Mouse (Mus musculus) midbrain, embryonic 11.5 days (tissue): ENCODE results near the gene Fras1. TPM values are rescaled to one million over a fixed set of nuclear protein-coding genes. Genes with fewer than 3 reads are reported as not detected.

Source experiments
- ATAC-seq: fragments of 200-750 bp; cut with Nextera tagmentation; 2 replicates; pipeline ENCODE4 v1.8.0; 2017; ENCODE audit warnings: moderate TSS enrichment, moderate library complexity; ENCODE audit not compliant: low FRiP score
- DNase-seq: peaks from one replicate; pipeline ENCODE4 v3.0.0; 2015; ENCODE audit warnings: low spot score; ENCODE audit errors: missing footprints
- H3K27ac ChIP-seq: fragments of 300-500 bp; sonication (generic); 2 replicates; pipeline ENCODE4 v1.5.1; 2014; ENCODE audit warnings: low read depth, low read length
- H3K27me3 ChIP-seq: fragments of 300-500 bp; sonication (generic); 2 replicates; pipeline ENCODE4 v1.6.1; 2014; ENCODE audit warnings: mild to moderate bottlenecking, low read length, moderate library complexity, mixed read lengths; ENCODE audit not compliant: control insufficient read depth, insufficient read depth
- H3K36me3 ChIP-seq: fragments of 300-500 bp; sonication (generic); 2 replicates; pipeline ENCODE4 v1.6.1; 2014; ENCODE audit warnings: mild to moderate bottlenecking, low read length, moderate library complexity, mixed read lengths; ENCODE audit not compliant: control insufficient read depth, insufficient read depth
- H3K4me1 ChIP-seq: fragments of 300-500 bp; sonication (generic); 2 replicates; pipeline ENCODE4 v1.6.1; 2014; ENCODE audit warnings: low read length; ENCODE audit not compliant: control insufficient read depth, insufficient read depth
- H3K4me2 ChIP-seq: fragments of 300-500 bp; sonication (generic); 2 replicates; pipeline ENCODE4 v1.6.1; 2014; ENCODE audit warnings: mild to moderate bottlenecking, moderate library complexity
- H3K4me3 ChIP-seq: fragments of 300-500 bp; sonication (generic); 2 replicates; pipeline ENCODE4 v1.5.1; 2014; ENCODE audit warnings: low read depth, low read length
- H3K9ac ChIP-seq: fragments of 300-500 bp; sonication (generic); 2 replicates; pipeline ENCODE4 v1.6.1; 2014; ENCODE audit warnings: low read length
- H3K9me3 ChIP-seq: fragments of 300-500 bp; sonication (generic); 2 replicates; pipeline ENCODE4 v1.6.1; 2016; ENCODE audit warnings: low read length; ENCODE audit not compliant: control insufficient read depth
- WGBS: fragments of 180-500 bp; shearing (Covaris S2); extraction: QIAGEN DNeasy Blood & Tissue Kit; methylation state at CpG from one replicate; pipeline ENCODE4 v1.1.7; 2014; 5-methylcytosine and 5-hydroxymethylcytosine counted together
- polyA plus RNA-seq: library from polyadenylated mRNA; unstranded; fragments of >200 nt; fragmentation: Nextera tagmentation; extraction: Ambion mirVana; gene quantifications from 2 replicates; pipeline ENCODE4 v1.2.1, GENCODE M21; 2014

Fras1 gene
- polyA plus RNA-seq, 1 experiment from 2014 or later, result 6.2 TPM

DNA sequence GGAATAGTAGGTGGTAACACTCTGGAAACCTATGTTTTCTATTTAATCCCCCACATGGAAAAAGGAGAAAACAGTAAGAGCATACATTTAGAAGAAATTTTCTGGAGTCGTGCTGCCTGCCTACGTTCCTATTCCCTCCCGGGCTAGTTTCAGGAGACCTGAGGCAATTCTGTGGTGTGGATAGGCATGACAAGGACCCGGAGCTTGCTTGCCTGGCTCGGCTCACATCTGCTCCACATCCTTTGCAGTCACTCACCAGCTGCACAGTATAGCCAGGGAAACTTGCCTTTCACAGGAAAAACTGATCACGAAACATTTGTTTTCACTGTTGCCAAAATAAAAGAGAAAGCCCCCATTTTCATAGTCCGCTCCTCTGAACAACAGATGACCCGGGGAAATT, 325.2 kb downstream of the Fras1 start:
- WGBS, result 89% methylated on average over 8 of the region's 8 CpGs
- peaks cover 7% of the 10 kb centered on the region for H3K4me1 ChIP-seq
- no peaks in the 10 kb centered on the region for H3K27me3 ChIP-seq
- no peaks in the 10 kb centered on the region for H3K9me3 ChIP-seq
- no peak overlapping the region for H3K27ac ChIP-seq
- DNase-seq, result no peak
- no peak overlapping the region for H3K4me3 ChIP-seq
- no peak for ATAC-seq
- H3K36me3 ChIP-seq, result no peaks in the 10 kb centered on the region
- H3K9ac ChIP-seq, result no peak overlapping the region
- no peak overlapping the region for H3K4me2 ChIP-seq

GRCm38 (mm10) chr5:96702706-96703625, 329.2 kb downstream of the Fras1 start:
- no peak overlapping the region for H3K4me2 ChIP-seq
- H3K27me3 ChIP-seq, result no peaks in the 10 kb centered on the region
- H3K4me1 ChIP-seq, result peaks cover 7% of the 10 kb centered on the region
- no peaks in the 10 kb centered on the region for H3K9me3 ChIP-seq
- no peak overlapping the region for H3K4me3 ChIP-seq
- ATAC-seq (peak; percentile 88), DNase-seq (no peak)
- 58% methylated on average over 22 of the region's 22 CpGs for WGBS
- no peak overlapping the region for H3K9ac ChIP-seq
- H3K36me3 ChIP-seq, result no peaks in the 10 kb centered on the region
- H3K27ac ChIP-seq, result peak overlapping the region; percentile 25

DNA sequence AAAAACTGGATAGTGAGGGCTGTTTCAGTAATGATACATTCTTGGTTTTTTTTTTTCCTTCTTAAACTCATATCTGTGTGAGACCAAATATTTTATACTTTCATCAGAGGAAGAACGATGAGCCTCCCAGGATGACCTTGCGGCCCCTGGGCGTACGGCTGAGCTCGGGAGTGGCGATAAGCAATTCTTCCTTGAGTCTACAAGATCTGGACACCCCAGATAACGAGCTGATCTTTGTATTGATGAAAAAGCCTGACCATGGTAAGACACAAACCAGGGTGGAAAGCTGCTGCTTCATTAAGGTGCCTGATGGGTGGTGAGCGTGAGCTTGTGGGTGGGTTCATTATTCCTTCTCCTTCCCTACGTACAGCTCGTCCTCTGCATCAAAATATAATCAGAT, 334.8 kb downstream of the Fras1 start:
- 87% methylated on average over 10 of the region's 10 CpGs for WGBS

DNA sequence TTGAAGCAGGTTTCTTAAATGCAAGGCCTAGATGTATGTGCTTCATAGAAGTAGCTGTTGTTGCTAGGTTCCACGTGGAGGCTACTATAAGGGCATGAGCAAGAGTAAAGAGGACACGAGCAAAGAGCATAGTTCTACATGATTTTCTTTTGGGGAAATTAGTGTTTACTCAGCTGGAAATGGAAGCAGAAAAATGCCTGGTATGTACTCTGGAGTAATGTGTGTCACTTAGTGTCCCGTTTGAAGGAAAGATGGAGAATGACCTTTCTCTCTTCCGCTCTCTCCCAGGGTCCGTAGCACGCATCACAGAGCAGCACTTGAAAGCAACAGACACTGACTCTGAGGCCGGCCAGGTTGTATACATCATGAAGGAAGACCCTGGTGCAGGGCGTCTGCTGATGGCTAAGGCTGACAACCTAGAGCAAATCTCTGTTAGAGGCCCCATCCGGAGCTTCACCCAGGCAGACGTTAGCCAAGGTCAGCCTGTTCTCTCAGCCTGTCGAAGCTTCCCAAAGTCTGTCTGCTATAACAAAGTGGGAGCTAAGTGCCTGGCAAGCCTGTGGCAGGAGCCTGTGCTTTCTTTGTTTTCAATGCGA, 338.4 kb downstream of the Fras1 start:
- no peaks in the 10 kb centered on the region for H3K9me3 ChIP-seq
- H3K4me3 ChIP-seq, result no peak overlapping the region
- DNase-seq (no peak), ATAC-seq (no peak)
- H3K4me1 ChIP-seq, result no peaks in the 10 kb centered on the region
- H3K36me3 ChIP-seq, result no peaks in the 10 kb centered on the region
- no peaks in the 10 kb centered on the region for H3K27me3 ChIP-seq
- 76% methylated on average over 12 of the region's 12 CpGs for WGBS
- no peak overlapping the region for H3K9ac ChIP-seq
- no peak overlapping the region for H3K4me2 ChIP-seq
- H3K27ac ChIP-seq, result no peak overlapping the region

More for the DNA sequence above, 334.8 kb downstream of the Fras1 start:
- no peaks in the 10 kb centered on the region for H3K36me3 ChIP-seq
- no peak for ATAC-seq
- H3K4me1 ChIP-seq, result no peaks in the 10 kb centered on the region
- H3K4me3 ChIP-seq, result no peak overlapping the region
- DNase-seq, result no peak
- H3K27ac ChIP-seq, result no peak overlapping the region
- H3K9ac ChIP-seq, result no peak overlapping the region
- no peaks in the 10 kb centered on the region for H3K27me3 ChIP-seq
- no peak overlapping the region for H3K4me2 ChIP-seq
- H3K9me3 ChIP-seq, result no peaks in the 10 kb centered on the region

DNA sequence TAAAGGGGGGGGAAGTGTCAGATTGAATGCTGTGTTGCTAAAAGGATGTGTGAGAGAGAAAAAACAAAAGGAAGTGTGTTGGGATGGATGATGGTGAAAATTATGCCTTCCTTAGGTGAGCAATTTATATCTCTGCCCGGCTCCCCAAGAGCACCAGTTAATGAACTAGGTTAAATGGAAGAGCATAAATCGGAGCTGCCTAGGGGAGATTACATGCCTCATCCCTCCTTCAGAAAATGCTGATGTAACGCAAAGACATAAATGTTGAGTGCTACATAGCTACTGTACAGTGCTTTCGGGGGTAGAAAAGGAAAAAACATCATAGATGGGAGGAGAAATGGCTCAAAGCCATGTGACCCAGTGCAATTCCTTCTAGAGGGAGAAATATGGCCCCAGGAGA, 339.0 kb downstream of the Fras1 start:
- H3K36me3 ChIP-seq, result no peaks in the 10 kb centered on the region
- no peaks in the 10 kb centered on the region for H3K9me3 ChIP-seq
- H3K27ac ChIP-seq, result no peak overlapping the region
- 90% methylated on average over 4 of the region's 4 CpGs for WGBS
- ATAC-seq (no peak), DNase-seq (no peak)
- no peak overlapping the region for H3K9ac ChIP-seq
- no peaks in the 10 kb centered on the region for H3K4me1 ChIP-seq
- no peaks in the 10 kb centered on the region for H3K27me3 ChIP-seq
- H3K4me3 ChIP-seq, result no peak overlapping the region
- no peak overlapping the region for H3K4me2 ChIP-seq

- no peaks in the 10 kb centered on the region for H3K9me3 ChIP-seq
- no peaks in the 10 kb centered on the region for H3K36me3 ChIP-seq
- no peaks in the 10 kb centered on the region for H3K27me3 ChIP-seq
- H3K27ac ChIP-seq, result no peak overlapping the region
- no peak overlapping the region for H3K4me2 ChIP-seq
- no peak overlapping the region for H3K9ac ChIP-seq
- 0 out of 2 replicates have a peak, but pooled peaks have one; percentile 24 for ATAC-seq
- no peak for DNase-seq
- H3K4me3 ChIP-seq, result no peak overlapping the region
- 56% methylated on average over 8 of the region's 8 CpGs for WGBS
- H3K4me1 ChIP-seq, result no peaks in the 10 kb centered on the region
These were observed 342.7 kb downstream of the Fras1 start for GRCm38 (mm10) chr5:96716273-96717034.

- Histone ChIP-seq H3K9ac (no peak overlapping the region), H3K4me2 (no peak overlapping the region), H3K27me3 (no peaks in the 10 kb centered on the region), H3K9me3 (no peaks in the 10 kb centered on the region), H3K4me3 (no peak overlapping the region), H3K4me1 (no peaks in the 10 kb centered on the region), H3K36me3 (no peaks in the 10 kb centered on the region), H3K27ac (no peak overlapping the region)
- WGBS, result 89% methylated on average over 4 of the region's 4 CpGs
- DNase-seq (no peak), ATAC-seq (no peak)
These were observed 343.9 kb downstream of the Fras1 start for GRCm38 (mm10) chr5:96717690-96718089.

DNA sequence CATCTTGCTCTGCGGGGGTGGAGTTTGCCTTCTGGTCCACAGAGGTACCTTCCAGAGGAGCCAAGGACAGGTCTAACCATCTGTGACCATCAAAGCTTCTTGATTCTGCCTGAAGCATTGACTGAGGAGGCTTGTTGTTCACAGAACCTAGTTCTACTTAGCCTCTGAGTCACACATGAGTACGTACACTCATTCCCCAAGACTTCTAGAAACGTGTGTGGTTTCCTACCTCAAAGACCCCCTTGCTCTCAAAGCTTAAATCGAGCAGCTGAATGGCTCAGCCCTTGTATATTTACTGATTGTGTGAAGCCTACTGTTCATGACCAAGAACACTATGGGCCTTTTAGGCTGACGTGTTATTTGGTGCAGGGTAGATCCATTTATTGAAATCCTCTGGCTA, 344.8 kb downstream of the Fras1 start:
- H3K27ac ChIP-seq, result no peak overlapping the region
- DNase-seq, result no peak
- H3K4me2 ChIP-seq, result no peak overlapping the region
- no peaks in the 10 kb centered on the region for H3K27me3 ChIP-seq
- H3K4me1 ChIP-seq, result no peaks in the 10 kb centered on the region
- ATAC-seq, result no peak
- no peaks in the 10 kb centered on the region for H3K9me3 ChIP-seq
- H3K9ac ChIP-seq, result no peak overlapping the region
- H3K36me3 ChIP-seq, result no peaks in the 10 kb centered on the region
- 94% methylated on average over 5 of the region's 5 CpGs for WGBS
- no peak overlapping the region for H3K4me3 ChIP-seq

- H3K27me3 ChIP-seq, result no peaks in the 10 kb centered on the region
- no peak overlapping the region for H3K4me2 ChIP-seq
- no peak overlapping the region for H3K4me3 ChIP-seq
- no peak for ATAC-seq
- no peaks in the 10 kb centered on the region for H3K9me3 ChIP-seq
- no peaks in the 10 kb centered on the region for H3K4me1 ChIP-seq
- 92% methylated on average over 5 of the region's 5 CpGs for WGBS
- H3K27ac ChIP-seq, result no peak overlapping the region
- DNase-seq, result no peak
- no peak overlapping the region for H3K9ac ChIP-seq
- H3K36me3 ChIP-seq, result no peaks in the 10 kb centered on the region
These were observed 345.5 kb downstream of the Fras1 start for GRCm38 (mm10) chr5:96719221-96719620.
